Mouse (Mus musculus) inflammation-experienced regulatory T-cells, adult 16 weeks (primary cell): ENCODE results near the gene Map2k7. TPM values are rescaled to one million over a fixed set of nuclear protein-coding genes. Genes with fewer than 3 reads are reported as not detected.

Experiments used
- polyA plus RNA-seq: library from polyadenylated mRNA; unstranded; fragments of 100-300 nt; shearing (Covaris generic); gene quantifications from one replicate; pipeline ENCODE4 v1.2.1, GENCODE M21; 2017

The Map2k7 gene
- polyA plus RNA-seq, result 74.4 TPM

DNA sequence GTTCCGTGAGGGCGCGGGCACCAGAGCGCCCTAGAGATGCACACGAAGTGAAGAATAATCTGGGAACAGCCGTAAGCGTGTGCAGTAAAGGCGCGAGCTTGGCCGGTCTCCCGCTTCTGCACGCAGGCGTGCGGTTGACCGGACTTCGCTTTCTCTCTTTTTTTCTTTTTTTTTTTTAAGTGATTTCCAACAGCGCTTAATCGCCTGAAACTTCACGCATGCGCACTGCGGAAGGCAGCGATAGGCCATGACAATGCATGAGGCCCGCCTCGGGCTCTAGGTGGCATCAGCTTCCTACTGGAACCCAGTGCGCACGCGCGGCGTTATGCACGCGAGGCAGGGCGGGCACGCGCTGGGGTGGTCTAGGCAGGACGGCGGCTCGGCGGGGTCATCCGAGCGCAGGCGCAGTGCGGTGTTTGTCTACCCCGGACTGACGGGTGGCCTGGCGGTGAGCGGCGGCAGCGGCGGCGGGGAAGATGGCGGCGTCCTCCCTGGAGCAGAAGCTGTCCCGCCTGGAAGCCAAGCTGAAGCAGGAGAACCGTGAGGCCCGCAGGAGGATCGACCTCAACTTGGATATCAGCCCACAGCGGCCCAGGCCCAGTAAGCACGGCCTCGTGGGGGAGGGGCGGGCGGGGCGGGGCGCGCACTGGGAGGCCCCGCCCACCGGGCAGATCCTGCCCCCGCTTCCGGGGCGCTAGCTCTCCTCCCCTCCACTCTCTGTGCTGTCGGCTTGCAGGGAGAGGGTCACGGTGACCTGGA, at the start of gene Map2k7, which contains the start of gene Gm49320:
Gene Map2k7 (plus strand): TSS at position 307 of the 759 bp plus-strand sequence.
Gene Gm49320 (plus strand): TSS at position 432 of the 759 bp plus-strand sequence.

GRCm38 (mm10) chr8:4216791-4217621, 21.5 kb upstream of the Map2k7 start, which contains the start of gene Prr36:
Gene Prr36 (minus strand): TSS chr8:4217459.

GRCm38 (mm10) chr8:4226739-4227347, 11.7 kb upstream of the Map2k7 start, which contains the start of gene Lrrc8e:
Gene Lrrc8e (plus strand): TSS chr8:4226827.

GRCm38 (mm10) chr8:4247951-4248540, 9.5 kb downstream of the Map2k7 start, which contains the start of gene Tgfbr3l:
Gene Tgfbr3l (plus strand): TSS chr8:4248214.

DNA sequence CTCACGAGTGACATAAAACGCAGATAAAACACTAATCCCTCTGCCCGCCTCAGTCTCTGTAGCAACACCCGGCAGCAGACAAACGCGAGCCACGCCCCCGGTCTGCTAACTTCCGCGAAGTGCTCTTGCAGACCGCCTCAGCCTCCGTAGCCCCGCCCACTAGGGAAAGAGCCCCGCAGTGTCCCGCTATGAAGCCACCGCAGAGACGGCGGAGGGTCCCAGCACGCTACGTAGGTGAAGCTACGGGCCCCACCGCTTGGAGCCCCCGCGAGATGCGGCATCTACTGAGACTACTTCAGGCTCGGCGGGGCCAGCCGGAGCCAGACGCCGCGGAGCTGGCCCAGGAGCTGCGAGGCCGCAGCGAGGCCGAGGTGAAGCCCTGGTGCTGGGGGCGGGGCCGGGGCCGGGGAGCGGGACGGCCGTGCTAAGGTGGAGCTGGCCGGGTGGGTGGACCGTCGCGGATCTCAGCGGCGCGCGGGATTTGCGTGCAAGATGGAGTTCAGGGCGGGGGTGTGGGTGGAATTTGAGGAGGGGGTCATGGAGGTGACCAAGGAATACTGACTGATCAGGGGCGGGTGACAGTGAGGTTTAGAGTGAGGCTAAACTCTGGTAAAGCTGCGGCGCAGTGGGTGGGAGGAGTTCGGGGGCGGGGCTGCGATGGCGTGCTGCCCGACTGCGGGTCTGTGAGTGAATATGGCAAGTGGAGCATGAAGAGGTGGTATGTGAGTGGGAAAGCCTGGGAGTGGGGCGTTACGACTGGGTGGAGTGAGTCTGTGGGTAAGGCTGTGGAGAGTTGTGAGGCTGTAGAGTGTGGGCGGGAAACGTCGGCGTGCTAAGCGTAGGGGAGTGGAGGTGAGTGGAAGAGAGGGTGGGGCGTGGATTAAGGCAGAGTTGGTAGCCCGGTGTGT, 14.6 kb downstream of the Map2k7 start, which contains the start of gene Snapc2:
Gene Snapc2 (plus strand): TSS at position 147 of the 908 bp plus-strand sequence.

DNA sequence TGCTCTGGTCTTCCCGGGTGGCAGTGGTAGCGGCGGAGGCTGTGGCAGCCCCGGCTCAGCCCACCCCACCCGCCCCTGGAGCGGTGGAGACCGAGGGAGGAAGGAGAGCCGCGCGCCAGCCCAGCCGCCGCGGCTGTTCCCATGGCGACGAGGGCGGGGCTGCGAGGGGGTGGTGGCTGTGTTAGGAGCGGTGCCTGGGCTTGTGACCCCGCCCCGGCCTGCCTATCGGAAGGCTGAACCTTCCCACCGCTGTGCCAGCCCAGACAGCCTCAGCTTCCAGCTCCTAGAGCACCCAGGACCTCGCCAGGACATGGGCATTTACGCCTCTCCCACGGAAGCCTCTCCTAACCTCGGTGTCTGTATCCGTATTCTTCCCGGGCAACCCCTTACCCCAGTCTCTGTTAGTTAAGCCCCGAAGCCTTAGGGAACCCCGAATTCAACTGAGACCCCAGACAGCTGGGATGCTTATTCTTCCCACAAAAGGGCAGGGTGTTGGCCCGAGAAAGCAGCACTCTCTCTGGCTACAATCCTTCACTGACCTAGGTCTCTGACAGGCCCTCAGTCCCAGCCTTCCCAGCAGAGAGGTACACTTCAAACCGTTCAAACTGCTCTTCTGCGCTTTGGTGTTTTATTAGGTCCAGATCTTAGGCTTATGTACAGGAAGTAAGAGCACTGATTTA, 20.7 kb downstream of the Map2k7 start, which contains the start of gene Ctxn1:
Gene Ctxn1 (minus strand): TSS at position 150 of the 680 bp plus-strand sequence.

DNA sequence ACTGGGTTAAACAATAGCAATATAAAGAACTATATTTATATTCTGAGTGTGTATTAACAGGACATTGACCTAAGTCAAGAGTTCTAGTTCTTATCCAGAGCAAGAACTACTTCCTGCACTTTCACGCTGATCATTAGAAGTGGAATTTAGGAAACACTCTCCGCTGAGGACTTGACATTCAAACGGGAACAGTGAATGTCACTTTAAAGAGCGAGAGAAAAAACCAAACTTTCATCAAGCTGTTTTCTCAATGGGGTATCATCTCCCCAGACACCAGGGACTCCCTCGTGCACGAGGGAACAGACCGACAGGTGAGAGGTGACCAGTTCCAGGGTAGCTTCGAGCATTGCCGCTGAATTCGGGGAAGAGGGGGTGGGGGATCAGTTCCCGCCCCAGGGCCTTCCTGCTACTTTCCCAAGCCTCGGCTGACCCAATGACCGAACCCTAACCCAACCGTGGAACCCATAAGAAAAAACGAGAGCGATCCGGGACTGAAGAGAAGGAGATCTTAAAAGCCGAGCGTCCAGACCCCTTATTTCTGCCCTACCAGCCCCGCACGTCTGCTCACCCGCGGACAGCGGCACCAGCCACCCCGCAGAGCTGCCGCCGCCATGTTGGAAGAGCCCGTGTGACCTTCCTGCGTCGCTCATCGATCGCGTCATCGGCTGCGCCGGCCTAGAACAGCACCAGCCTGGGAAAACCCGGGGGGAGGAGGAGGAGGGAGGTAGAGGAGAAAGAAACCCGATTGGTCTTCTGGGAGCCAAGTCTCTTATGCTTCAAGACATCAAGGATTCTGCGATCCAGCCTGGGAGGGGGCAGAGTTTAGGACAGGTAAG, 37.0 kb downstream of the Map2k7 start, which contains the start of gene Timm44:
Gene Timm44 (minus strand): TSS at position 639 of the 836 bp plus-strand sequence.

Other genes with a start within 250 kb of the Map2k7 start
- not detected for gene Cd209f, start 132.9 kb upstream of the Map2k7 start, polyA plus RNA-seq
- not detected for gene Cd209g, start 104.6 kb upstream of the Map2k7 start, polyA plus RNA-seq
- 19.4 TPM for gene Evi5l, start 72.2 kb upstream of the Map2k7 start, polyA plus RNA-seq
- gene Prr36, start 21.3 kb upstream of the Map2k7 start, polyA plus RNA-seq, result 0.29 TPM
- gene Lrrc8e, start 11.9 kb upstream of the Map2k7 start, polyA plus RNA-seq, result 0.29 TPM
- gene Gm49320, start 125 bp downstream of the Map2k7 start, polyA plus RNA-seq, result 0.82 TPM
- gene Tgfbr3l, start 9.5 kb downstream of the Map2k7 start, polyA plus RNA-seq, result 10.4 TPM
- gene Snapc2, start 14.3 kb downstream of the Map2k7 start, polyA plus RNA-seq, result 33.3 TPM
- 0.40 TPM for gene Ctxn1, start 20.5 kb downstream of the Map2k7 start, polyA plus RNA-seq
- 62.2 TPM for gene Timm44, start 37.2 kb downstream of the Map2k7 start, polyA plus RNA-seq
- 15.7 TPM for gene Ccl25, start 86.5 kb downstream of the Map2k7 start, polyA plus RNA-seq
- gene Elavl1, start 86.7 kb downstream of the Map2k7 start, polyA plus RNA-seq, result 18.7 TPM